Mouse (Mus musculus): ENCODE measurements around the gene Rab40c. TPM values are rescaled to one million over a fixed set of nuclear protein-coding genes. Genes with fewer than 3 reads are reported as not detected.

Gene Rab40c
- total RNA-seq, 2 experiments from 2014 or later: 53.7 to 57.3 TPM

GRCm38 (mm10) chr17:25835816-25836215 lies 83.7 kb downstream of the Rab40c start:
- no peak for DNase-seq (ENCODE audit: low spot score in 2 of 2)
- intact Hi-C loops (cut with DNase I): no loop called here

GRCm38 (mm10) chr17:25835301-25835700 lies 84.2 kb downstream of the Rab40c start:
- no peak for DNase-seq (ENCODE audit: low spot score in 2 of 2)

GRCm38 (mm10) chr17:25834595-25835222 lies 84.8 kb downstream of the Rab40c start:
- DNase-seq (ENCODE audit: low spot score in 2 of 2): no peak
- intact Hi-C loops (cut with DNase I): no loop called here

More at GRCm38 (mm10) chr17:25835301-25835700, 84.2 kb downstream of the Rab40c start:
- intact Hi-C loops (cut with DNase I): no loop called here

GRCm38 (mm10) chr17:25833961-25834594 lies 85.4 kb downstream of the Rab40c start:
- DNase-seq (ENCODE audit: low spot score in 2 of 2): no peak
- intact Hi-C loops (cut with DNase I): loop anchor here (1.0 kb wide), 1 partner anchor 41 kb away; the partner anchor contains the start of gene Mettl26

- peak; percentile 83 to 90 for DNase-seq (ENCODE audit: low spot score in 2 of 2)
- intact Hi-C loops (cut with DNase I): loop anchor here (1.0 kb wide), 1 partner anchor 42 kb away; the partner anchor contains the start of gene Mettl26
Observed at GRCm38 (mm10) chr17:25833291-25833663, 86.2 kb downstream of the Rab40c start, which contains the start of gene Stub1. Gene Stub1, minus strand, starts transcription at chr17:25833404.

- intact Hi-C loops (cut with DNase I): loop anchor here (1.0 kb wide), 1 partner anchor 43 kb away; the partner anchor contains the start of gene Mettl26
- peak; percentile 98 to 99 for DNase-seq (ENCODE audit: low spot score in 2 of 2)
Observed at GRCm38 (mm10) chr17:25832436-25833290, 86.9 kb downstream of the Rab40c start.

Other genes with a start within 250 kb of the Rab40c start
- gene Gng13, start 202.6 kb downstream of the Rab40c start, total RNA-seq (2021): 100 to 1,000 TPM; 125 to 154 TPM
- gene Chtf18, start 192.3 kb downstream of the Rab40c start, total RNA-seq (2021): 1 to 10 TPM; 1.9 to 4.3 TPM
- 10 to 100 TPM; 34.2 to 35.5 TPM for gene Rpusd1, start 192.1 kb downstream of the Rab40c start, total RNA-seq (2021)
- not detected for gene Mslnl, start 183.7 kb downstream of the Rab40c start, total RNA-seq (2021)
- 1 to 10 TPM; 6.2 to 6.5 TPM for gene Msln, start 165.3 kb downstream of the Rab40c start, total RNA-seq (2021)
- 10 to 100 TPM; 28.8 to 32.8 TPM for gene Narfl, start 146.0 kb downstream of the Rab40c start, total RNA-seq (2021)
- 100 to 1,000 TPM; 127 to 140 TPM for gene Haghl, start 134.1 kb downstream of the Rab40c start, total RNA-seq (2021)
- not detected for gene Ccdc78, start 133.1 kb downstream of the Rab40c start, total RNA-seq (2021)
- 10 to 100 TPM; 82.7 to 87.4 TPM for gene Fam173a, start 126.8 kb downstream of the Rab40c start, total RNA-seq (2021)
- gene AC134908.4, start 124.1 kb downstream of the Rab40c start, total RNA-seq (2021): not detected
- gene Metrn, start 122.6 kb downstream of the Rab40c start, total RNA-seq (2021): 10 to 100 TPM; 73.5 to 84.2 TPM
- gene Fbxl16, start 110.6 kb downstream of the Rab40c start, total RNA-seq (2021): 100 to 1,000 TPM; 460 to 479 TPM
- 10 to 100 TPM; 22.3 to 23.3 TPM for gene Wdr24, start 96.1 kb downstream of the Rab40c start, total RNA-seq (2021)
- gene Jmjd8, start 90.9 kb downstream of the Rab40c start, total RNA-seq (2021): 10 to 100 TPM; 59.1 to 59.6 TPM
- gene Stub1, start 86.3 kb downstream of the Rab40c start, total RNA-seq (2021): 100 to 1,000 TPM; 160 to 166 TPM
- 10 to 100 TPM; 85.8 to 89.7 TPM for gene Rhbdl1, start 82.4 kb downstream of the Rab40c start, total RNA-seq (2021)
- gene Gm20683, start 78.0 kb downstream of the Rab40c start, total RNA-seq (2021): 10 to 100 TPM; 29.0 to 29.5 TPM
- gene Rhot2, start 74.9 kb downstream of the Rab40c start, total RNA-seq (2021): 10 to 100 TPM; 81.9 to 84.9 TPM
- 10 to 100 TPM; 34.2 to 37.9 TPM for gene Wdr90, start 58.2 kb downstream of the Rab40c start, total RNA-seq (2021)
- gene Mcrip2, start 51.0 kb downstream of the Rab40c start, total RNA-seq (2021): 10 to 100 TPM; 25.5 to 31.6 TPM
- 10 to 100 TPM; 37.6 to 40.3 TPM for gene Mettl26, start 44.7 kb downstream of the Rab40c start, total RNA-seq (2021)
- gene Wfikkn1, start 38.9 kb downstream of the Rab40c start, total RNA-seq (2021): 1 to 10 TPM; 1.1 to 1.8 TPM
- 100 to 1,000 TPM; 138 to 145 TPM for gene Pigq, start 25.2 kb upstream of the Rab40c start, total RNA-seq (2021)
- gene Nhlrc4, start 25.2 kb upstream of the Rab40c start, total RNA-seq (2021): not detected
- gene A930017K11Rik, start 32.8 kb upstream of the Rab40c start, total RNA-seq (2021): under 1 TPM in 1 of 2 experiments, not detected in 1; 0.13 TPM
- 10 to 100 TPM; 46.5 to 50.0 TPM for gene Capn15, start 66.1 kb upstream of the Rab40c start, total RNA-seq (2021)
- gene Rab11fip3, start 149.8 kb upstream of the Rab40c start, total RNA-seq (2021): 10 to 100 TPM; 80.5 to 85.2 TPM
- gene Decr2, start 170.6 kb upstream of the Rab40c start, total RNA-seq (2021): 10 to 100 TPM; 24.3 to 26.3 TPM
- gene Nme4, start 175.9 kb upstream of the Rab40c start, total RNA-seq (2021): 1 to 10 TPM; 2.6 to 3.4 TPM
- gene Tmem8, start 193.6 kb upstream of the Rab40c start, total RNA-seq (2021): 10 to 100 TPM in 1 of 2 experiments, 1 to 10 TPM in 1; 9.7 to 12.3 TPM
- 10 to 100 TPM; 70.1 to 70.5 TPM for gene Mrpl28, start 203.8 kb upstream of the Rab40c start, total RNA-seq (2021)
- 10 to 100 TPM; 21.2 to 23.3 TPM for gene Axin1, start 219.0 kb upstream of the Rab40c start, total RNA-seq (2021)